Mouse (Mus musculus) midbrain, embryonic 16.5 days (tissue): ENCODE data around the gene Adamtsl1. TPM values are rescaled to one million over a fixed set of nuclear protein-coding genes. Genes with fewer than 3 reads are reported as not detected.

Experiments
- ATAC-seq: fragments of 200-750 bp; cut with Nextera tagmentation; 2 replicates; pipeline ENCODE4 v1.8.0; 2017; ENCODE audit warnings: moderate TSS enrichment
- H3K27ac ChIP-seq: fragments of 300-500 bp; sonication (generic); 2 replicates; pipeline ENCODE4 v1.5.1; 2014; ENCODE audit warnings: mild to moderate bottlenecking, low read length, mixed read lengths
- H3K27me3 ChIP-seq: fragments of 300-500 bp; sonication (generic); 2 replicates; pipeline ENCODE4 v1.6.1; 2014; ENCODE audit warnings: low read depth, low read length, mixed read lengths; ENCODE audit not compliant: control insufficient read depth, insufficient read depth
- H3K36me3 ChIP-seq: fragments of 300-500 bp; sonication (generic); 2 replicates; pipeline ENCODE4 v1.6.1; 2014; ENCODE audit warnings: mild to moderate bottlenecking, low read length, moderate library complexity, mixed read lengths; ENCODE audit not compliant: control insufficient read depth, insufficient read depth
- H3K4me1 ChIP-seq: fragments of 300-500 bp; sonication (generic); 2 replicates; pipeline ENCODE4 v1.6.1; 2014; ENCODE audit warnings: mild to moderate bottlenecking, low read length, mixed read lengths; ENCODE audit not compliant: control insufficient read depth, insufficient read depth
- H3K4me2 ChIP-seq: fragments of 300-500 bp; sonication (generic); 2 replicates; pipeline ENCODE4 v1.6.1; 2014; ENCODE audit warnings: mild to moderate bottlenecking, low read length, mixed read lengths
- H3K4me3 ChIP-seq: fragments of 300-500 bp; sonication (generic); 2 replicates; pipeline ENCODE4 v1.5.1; 2014; ENCODE audit warnings: low read depth, mild to moderate bottlenecking, low read length, moderate library complexity, mixed read lengths
- H3K9ac ChIP-seq: fragments of 300-500 bp; sonication (generic); 2 replicates; pipeline ENCODE4 v1.6.1; 2014; ENCODE audit warnings: low read depth, low read length, mixed read lengths
- H3K9me3 ChIP-seq: fragments of 300-500 bp; sonication (generic); replicated peaks from 2 replicates; pipeline ENCODE4 v1.6.1; 2014; ENCODE audit warnings: mild to moderate bottlenecking, low read length, mixed read lengths; ENCODE audit not compliant: control insufficient read depth, poor library complexity, severe bottlenecking
- WGBS: fragments of 180-500 bp; shearing (Covaris S2); extraction: QIAGEN DNeasy Blood & Tissue Kit; methylation state at CpG from one replicate; pipeline ENCODE4 v1.1.7; 2014; 5-methylcytosine and 5-hydroxymethylcytosine counted together
- polyA plus RNA-seq: library from polyadenylated mRNA; unstranded; fragments of >200 nt; fragmentation: Nextera tagmentation; extraction: Ambion mirVana; gene quantifications from 2 replicates; pipeline ENCODE4 v1.2.1, GENCODE M21; 2015

Adamtsl1 gene
- polyA plus RNA-seq, 1 experiment from 2014 or later: 8.2 TPM

DNA sequence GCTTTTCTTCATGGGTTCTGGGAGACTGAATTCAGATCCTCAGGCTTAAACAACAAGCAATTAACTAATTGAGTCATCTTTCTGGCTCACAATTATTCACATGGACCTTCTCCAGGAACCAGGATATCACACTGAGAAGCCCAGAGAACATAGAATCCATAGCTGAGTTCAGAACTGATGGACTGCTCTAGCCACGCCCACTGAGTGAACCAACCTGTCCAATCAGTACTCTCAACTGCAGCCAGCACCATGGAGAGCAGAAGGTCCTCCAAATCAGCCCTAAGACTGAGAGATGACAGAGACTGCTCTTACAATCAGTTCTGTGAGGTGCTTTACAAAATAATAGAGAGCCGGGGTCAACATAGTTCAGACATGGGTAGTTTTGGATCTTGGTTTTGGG lies 276.3 kb downstream of the Adamtsl1 start:
- no peak overlapping the region for H3K27ac ChIP-seq
- no peaks in the 10 kb centered on the region for H3K9me3 ChIP-seq
- no peaks in the 10 kb centered on the region; the same call in 1 of the 2 replicates for H3K27me3 ChIP-seq
- no peaks in the 10 kb centered on the region for H3K36me3 ChIP-seq
- H3K4me1 ChIP-seq: no peaks in the 10 kb centered on the region
- 76% methylated on average over 2 of the region's 2 CpGs for WGBS
- no peak overlapping the region for H3K4me3 ChIP-seq
- no peak for ATAC-seq
- no peak overlapping the region for H3K9ac ChIP-seq
- H3K4me2 ChIP-seq: no peak overlapping the region

DNA sequence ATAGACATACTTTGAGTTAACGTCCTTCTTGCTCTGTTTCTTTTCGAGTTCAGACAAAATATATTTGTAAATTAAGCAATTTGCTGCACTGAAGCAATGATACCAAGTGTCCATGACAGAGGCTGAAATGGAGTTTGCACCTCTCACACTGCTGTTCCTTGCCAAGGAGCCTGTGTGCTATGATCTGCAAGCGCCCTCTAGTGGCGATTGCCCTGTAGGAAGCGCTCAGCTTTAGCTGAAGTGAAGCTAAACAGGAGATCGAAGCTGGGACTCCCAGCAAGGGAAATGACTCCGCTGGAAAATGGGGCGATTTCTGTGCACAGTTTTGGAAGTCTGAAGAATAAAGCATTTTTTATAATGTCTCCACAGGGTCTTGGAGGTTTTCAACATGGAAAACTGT lies 287.8 kb downstream of the Adamtsl1 start:
- H3K9ac ChIP-seq: no peak overlapping the region
- peaks cover 3% of the 10 kb centered on the region; the same call in 1 of the 2 replicates for H3K27me3 ChIP-seq
- ATAC-seq: peak; percentile 86
- no peak overlapping the region for H3K27ac ChIP-seq
- no peaks in the 10 kb centered on the region for H3K9me3 ChIP-seq
- no peaks in the 10 kb centered on the region for H3K36me3 ChIP-seq
- no peaks in the 10 kb centered on the region for H3K4me1 ChIP-seq
- WGBS: 5% methylated on average over 8 of the region's 8 CpGs
- H3K4me2 ChIP-seq: no peak overlapping the region
- H3K4me3 ChIP-seq: no peak overlapping the region

DNA sequence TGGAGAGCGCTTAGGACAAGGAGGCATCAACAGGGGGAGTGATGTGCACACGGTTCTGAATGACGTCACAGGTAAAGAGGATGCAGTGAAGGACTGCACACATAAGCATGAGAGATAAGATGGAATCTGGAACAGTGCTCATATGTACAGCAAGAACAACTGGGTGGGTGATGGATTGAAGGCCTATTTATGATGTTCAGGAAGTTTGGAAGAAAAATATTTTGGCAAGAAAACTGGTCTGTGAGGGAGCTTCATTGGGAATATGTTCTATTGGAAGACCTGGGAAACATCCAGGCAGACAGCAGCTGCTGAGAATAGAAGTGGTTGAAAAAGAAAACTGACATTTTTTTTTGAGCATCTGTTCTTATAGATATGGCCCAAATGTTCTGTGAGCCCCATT lies 300.4 kb downstream of the Adamtsl1 start:
- H3K9me3 ChIP-seq: no peaks in the 10 kb centered on the region
- no peak overlapping the region for H3K4me2 ChIP-seq
- no peaks in the 10 kb centered on the region for H3K36me3 ChIP-seq
- WGBS: 84% methylated on average over 3 of the region's 3 CpGs
- H3K27ac ChIP-seq: no peak overlapping the region
- ATAC-seq: no peak
- H3K4me3 ChIP-seq: no peak overlapping the region
- H3K27me3 ChIP-seq: no peaks in the 10 kb centered on the region
- H3K4me1 ChIP-seq: no peaks in the 10 kb centered on the region
- no peak overlapping the region for H3K9ac ChIP-seq

DNA sequence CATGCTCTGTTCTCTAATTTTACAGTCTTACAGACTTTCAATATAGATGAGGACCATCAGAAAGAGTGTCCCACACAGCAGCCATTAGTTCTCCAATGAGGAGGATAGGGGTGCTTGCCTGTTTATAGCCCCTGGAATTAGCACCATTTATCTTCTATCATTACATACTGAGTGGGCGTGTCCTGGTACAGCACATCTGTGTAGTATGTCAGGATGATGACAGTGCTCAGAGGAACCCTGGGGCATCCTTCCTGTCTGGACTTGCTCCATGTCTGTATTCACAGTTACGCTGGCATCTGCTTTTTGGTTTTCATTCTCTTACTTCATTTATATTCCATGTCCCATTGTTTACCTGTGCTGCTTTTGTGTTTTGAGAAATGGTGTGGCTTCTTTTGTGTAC lies 304.5 kb downstream of the Adamtsl1 start:
- H3K4me3 ChIP-seq: no peak overlapping the region
- ATAC-seq: 0 out of 2 replicates have a peak, but pooled peaks have one; percentile 39
- no peaks in the 10 kb centered on the region for H3K36me3 ChIP-seq
- H3K4me1 ChIP-seq: no peaks in the 10 kb centered on the region
- no peak overlapping the region for H3K4me2 ChIP-seq
- no peaks in the 10 kb centered on the region for H3K27me3 ChIP-seq
- no peak overlapping the region for H3K27ac ChIP-seq
- H3K9ac ChIP-seq: no peak overlapping the region
- no peaks in the 10 kb centered on the region; the same call in 1 of the 2 replicates for H3K9me3 ChIP-seq
- WGBS: 71% methylated on average over 2 of the region's 2 CpGs

DNA sequence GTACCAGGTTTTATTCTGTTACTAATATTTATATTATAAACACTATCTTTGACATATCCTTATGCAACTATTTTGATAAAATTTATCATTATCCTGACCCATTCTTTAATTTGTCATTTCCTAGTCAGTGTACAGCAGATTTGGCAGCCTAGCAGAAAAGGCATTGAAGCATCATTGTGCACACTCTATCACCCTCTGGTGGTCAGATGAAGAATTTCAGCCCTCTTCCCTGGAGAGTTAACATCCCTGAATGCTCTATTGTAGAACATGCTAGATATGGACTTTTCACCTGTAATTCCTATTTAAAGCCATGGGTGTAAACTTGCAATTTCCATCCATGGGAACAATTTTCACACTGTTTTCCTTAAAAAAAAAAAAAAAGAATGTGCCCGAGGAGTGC lies 305.2 kb downstream of the Adamtsl1 start:
- ATAC-seq: 0 out of 2 replicates have a peak, but pooled peaks have one; percentile 51
- Histone ChIP-seq H3K9me3 (no peaks in the 10 kb centered on the region; the same call in 1 of the 2 replicates), H3K4me3 (no peak overlapping the region), H3K36me3 (no peaks in the 10 kb centered on the region), H3K9ac (no peak overlapping the region), H3K27me3 (no peaks in the 10 kb centered on the region), H3K27ac (no peak overlapping the region), H3K4me1 (no peaks in the 10 kb centered on the region), H3K4me2 (no peak overlapping the region)
- 88% methylated on average over 1 of the region's 1 CpGs for WGBS

DNA sequence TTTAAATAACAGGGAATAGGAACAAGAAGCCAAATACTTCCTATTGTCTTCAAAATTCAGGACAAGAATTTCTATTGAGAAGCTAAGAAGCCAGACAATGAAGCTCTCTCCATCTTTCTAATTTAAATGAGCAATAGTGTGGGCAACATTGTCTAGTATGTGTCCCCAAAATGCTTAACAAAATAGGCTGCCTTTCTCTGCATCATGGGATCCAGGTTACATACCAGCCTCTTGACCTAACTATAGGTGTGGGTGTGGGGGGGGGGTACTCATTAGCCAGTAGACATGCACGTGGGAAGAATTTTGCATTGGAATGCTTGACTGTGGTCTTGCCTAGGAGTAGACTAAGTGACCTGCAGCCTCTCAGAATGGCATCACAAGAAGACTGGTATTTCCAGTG lies 305.9 kb downstream of the Adamtsl1 start:
- 37% methylated on average over 1 of the region's 1 CpGs for WGBS
- H3K4me1 ChIP-seq: no peaks in the 10 kb centered on the region
- H3K9me3 ChIP-seq: no peaks in the 10 kb centered on the region; the same call in 1 of the 2 replicates
- no peaks in the 10 kb centered on the region for H3K27me3 ChIP-seq
- no peak overlapping the region for H3K4me3 ChIP-seq
- ATAC-seq: no peak
- H3K4me2 ChIP-seq: no peak overlapping the region
- no peak overlapping the region for H3K9ac ChIP-seq
- H3K27ac ChIP-seq: no peak overlapping the region
- H3K36me3 ChIP-seq: no peaks in the 10 kb centered on the region

DNA sequence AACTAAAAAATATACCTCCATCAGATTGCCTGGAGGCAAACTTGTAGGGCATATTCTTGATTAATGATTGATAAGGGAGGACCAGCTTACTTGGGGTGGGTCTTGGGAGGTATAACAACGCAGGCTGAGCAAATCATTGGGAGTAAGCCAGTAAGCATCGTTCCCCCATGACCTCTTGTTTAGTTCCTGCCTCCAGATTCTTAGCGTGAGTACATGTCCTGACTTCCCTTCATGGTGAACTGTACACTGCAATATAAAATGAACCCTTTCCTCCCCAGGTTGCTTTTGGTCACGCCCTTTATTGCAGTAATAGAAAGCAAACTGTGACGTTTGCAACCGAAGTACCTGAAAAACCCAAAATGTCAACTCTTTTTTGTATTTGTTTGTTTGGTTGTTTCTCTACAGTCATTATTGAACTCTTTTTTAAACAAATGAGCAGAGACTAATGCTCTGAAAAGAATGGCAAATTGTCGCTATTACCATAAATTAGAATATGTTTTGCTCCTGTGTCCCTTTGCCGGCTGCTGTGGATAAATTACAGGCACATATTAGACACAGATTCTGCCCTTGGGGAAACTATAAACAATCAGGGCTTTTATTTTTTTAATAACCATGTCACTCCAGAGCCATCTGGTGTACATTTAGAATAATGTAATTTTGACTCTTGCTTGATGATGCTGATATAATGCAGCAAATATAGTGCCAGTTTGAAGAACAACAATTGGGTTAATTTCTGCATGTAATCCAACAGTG lies 310.2 kb downstream of the Adamtsl1 start:
- Histone ChIP-seq H3K4me1 (no peaks in the 10 kb centered on the region), H3K9ac (no peak overlapping the region), H3K27ac (no peak overlapping the region), H3K36me3 (no peaks in the 10 kb centered on the region), H3K4me2 (0 out of 2 replicates have a peak overlapping the region, but pooled peaks have one; percentile 9), H3K4me3 (no peak overlapping the region), H3K27me3 (no peaks in the 10 kb centered on the region), H3K9me3 (no peaks in the 10 kb centered on the region; the same call in 1 of the 2 replicates)
- peak; percentile 48; the same call in 1 of the 2 replicates for ATAC-seq
- 51% methylated on average over 8 of the region's 8 CpGs for WGBS

DNA sequence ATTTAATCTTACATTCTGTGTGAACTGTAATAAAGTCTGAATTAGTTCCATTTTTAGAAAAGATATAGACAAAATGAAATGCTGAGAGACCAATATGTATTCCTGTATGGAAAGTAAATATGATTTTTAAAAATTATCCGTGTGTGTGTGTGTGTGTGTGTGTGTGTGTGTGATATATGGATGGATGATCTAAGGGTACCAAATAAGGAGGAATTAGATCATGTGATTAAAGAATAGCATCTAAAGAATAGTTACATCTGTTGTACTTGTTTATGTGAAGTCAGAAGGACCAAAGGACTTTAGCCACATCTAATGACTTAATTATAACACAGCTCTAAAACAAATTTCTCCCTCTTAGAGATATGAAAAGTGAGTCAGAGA lies 310.7 kb downstream of the Adamtsl1 start:
- Histone ChIP-seq H3K36me3 (no peaks in the 10 kb centered on the region), H3K4me3 (no peak overlapping the region)

DNA sequence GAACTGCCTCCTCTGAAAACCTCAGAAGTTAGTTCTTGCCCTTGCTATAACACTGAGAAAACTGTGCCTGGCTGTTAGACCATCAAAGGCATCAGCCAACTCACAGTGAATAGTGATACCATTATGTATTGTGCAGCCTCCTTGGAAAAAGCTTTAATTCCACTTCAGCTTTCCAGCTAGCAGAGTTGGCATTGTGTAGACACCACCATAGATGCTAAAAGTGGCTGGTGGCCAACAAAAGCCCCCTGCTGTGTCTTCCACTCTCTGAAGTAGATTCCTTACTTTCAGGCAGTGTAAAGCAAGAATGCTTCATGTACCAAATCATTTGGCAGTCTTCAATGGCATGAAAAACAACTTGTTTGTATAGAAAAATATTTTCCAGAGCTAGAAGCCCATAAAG lies 323.1 kb downstream of the Adamtsl1 start:
- H3K4me3 ChIP-seq: no peak overlapping the region
- no peak overlapping the region for H3K27ac ChIP-seq
- peak; percentile 82 for ATAC-seq
- H3K36me3 ChIP-seq: no peaks in the 10 kb centered on the region
- H3K27me3 ChIP-seq: no peaks in the 10 kb centered on the region
- H3K9me3 ChIP-seq: no peaks in the 10 kb centered on the region
- H3K4me1 ChIP-seq: peaks cover 4% of the 10 kb centered on the region; the same call in 1 of the 2 replicates
- no peak overlapping the region for H3K4me2 ChIP-seq
- H3K9ac ChIP-seq: no peak overlapping the region

More for the DNA sequence above, 310.7 kb downstream of the Adamtsl1 start:
- Histone ChIP-seq H3K27ac (no peak overlapping the region), H3K4me1 (no peaks in the 10 kb centered on the region), H3K9ac (no peak overlapping the region), H3K9me3 (no peaks in the 10 kb centered on the region; the same call in 1 of the 2 replicates), H3K4me2 (no peak overlapping the region), H3K27me3 (no peaks in the 10 kb centered on the region)
- 74% methylated on average over 1 of the region's 1 CpGs for WGBS
- no peak for ATAC-seq
